Mouse (Mus musculus) heart, embryonic 11.5 days (tissue): Measurements from ENCODE around the gene Gm13694. TPM values are rescaled to one million over a fixed set of nuclear protein-coding genes. Genes with fewer than 3 reads are reported as not detected.
A peak's percentile ranks its signal among the peaks of the same experiment; 100 is the strongest.

Experiments
- ATAC-seq: fragments of 200-750 bp; cut with Nextera tagmentation; replicated peaks from 2 replicates; pipeline ENCODE4 v1.8.0; 2017; ENCODE audit warnings: moderate library complexity; ENCODE audit not compliant: insufficient number of reproducible peaks, low FRiP score, low TSS enrichment
- H3K27ac ChIP-seq: fragments of 300-500 bp; sonication (generic); 2 replicates; pipeline ENCODE4 v1.5.1; 2014; ENCODE audit warnings: mild to moderate bottlenecking, low read depth, low read length
- H3K27me3 ChIP-seq: fragments of 300-500 bp; sonication (generic); 2 replicates; pipeline ENCODE4 v1.6.1; 2014; ENCODE audit warnings: mild to moderate bottlenecking, low read length, mixed read lengths; ENCODE audit not compliant: control insufficient read depth, insufficient read depth
- H3K36me3 ChIP-seq: fragments of 300-500 bp; sonication (generic); 2 replicates; pipeline ENCODE4 v1.6.1; 2014; ENCODE audit warnings: mild to moderate bottlenecking, low read length, moderate library complexity, mixed read lengths; ENCODE audit not compliant: control insufficient read depth, insufficient read depth
- H3K4me1 ChIP-seq: fragments of 300-500 bp; sonication (generic); 2 replicates; pipeline ENCODE4 v1.6.1; 2014; ENCODE audit warnings: low read length; ENCODE audit not compliant: control insufficient read depth, insufficient read depth
- H3K4me2 ChIP-seq: fragments of 300-500 bp; sonication (generic); 2 replicates; pipeline ENCODE4 v1.6.1; 2014; ENCODE audit warnings: mild to moderate bottlenecking, moderate library complexity
- H3K4me3 ChIP-seq: fragments of 300-500 bp; sonication (generic); 2 replicates; pipeline ENCODE4 v1.5.1; 2014; ENCODE audit warnings: low read depth, low read length
- H3K9ac ChIP-seq: fragments of 300-500 bp; sonication (generic); 2 replicates; pipeline ENCODE4 v1.6.1; 2014; ENCODE audit warnings: mild to moderate bottlenecking, low read depth, low read length, moderate library complexity
- H3K9me3 ChIP-seq: fragments of 300-500 bp; sonication (generic); replicated peaks from 2 replicates; pipeline ENCODE4 v1.6.1; 2016; ENCODE audit warnings: low read length; ENCODE audit not compliant: control insufficient read depth
- WGBS: fragments of 180-500 bp; shearing (Covaris S2); extraction: QIAGEN DNeasy Blood & Tissue Kit; methylation state at CpG from one replicate; pipeline ENCODE4 v1.1.7; 2014; ENCODE audit not compliant: insufficient replicate concordance; 5-methylcytosine and 5-hydroxymethylcytosine counted together
- polyA plus RNA-seq: library from polyadenylated mRNA; unstranded; fragments of >200 nt; fragmentation: Nextera tagmentation; extraction: Ambion mirVana; gene quantifications from 2 replicates; pipeline ENCODE4 v1.2.1, GENCODE M21; 2014

Gm13694 gene
- polyA plus RNA-seq, 1 experiment from 2014 or later, result not detected

DNA sequence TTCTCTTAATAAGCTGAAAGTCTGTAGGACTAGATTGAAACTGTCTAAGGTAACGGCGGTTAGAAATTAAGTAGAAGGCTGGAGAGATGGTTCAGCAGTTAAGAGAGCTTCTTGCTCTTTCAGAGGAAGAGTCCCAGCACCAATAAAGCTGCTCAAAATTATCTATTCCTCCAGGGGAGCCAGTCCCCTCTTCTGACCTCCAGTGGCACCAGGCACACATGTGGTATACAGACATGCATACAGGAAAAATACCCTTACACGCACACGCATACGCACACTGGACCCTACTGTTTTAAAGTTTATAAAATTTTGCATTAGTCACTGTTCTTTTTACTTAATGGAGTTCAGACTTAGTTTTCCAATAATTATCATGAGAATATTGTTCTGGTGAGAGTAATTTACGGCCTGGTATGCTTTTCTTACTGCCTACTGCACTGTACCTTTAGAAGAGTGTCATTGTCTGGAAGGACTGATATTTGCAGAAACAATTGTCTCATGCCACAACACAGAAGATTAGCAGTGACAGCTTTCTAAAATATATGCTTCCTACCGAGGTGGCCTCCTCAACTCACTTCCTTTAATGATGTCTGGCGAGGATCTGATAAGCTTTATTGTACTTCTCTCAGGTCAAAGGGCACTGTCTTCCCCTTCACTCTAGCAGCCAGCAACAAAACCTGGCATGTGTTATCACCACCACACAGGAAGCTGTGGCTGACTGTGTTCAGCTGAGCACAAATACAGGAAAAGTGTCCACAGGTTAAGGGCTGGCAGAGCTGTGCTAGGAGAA is 41.0 kb downstream of the Gm13694 start:
- H3K9ac ChIP-seq, result no peak overlapping the region

DNA sequence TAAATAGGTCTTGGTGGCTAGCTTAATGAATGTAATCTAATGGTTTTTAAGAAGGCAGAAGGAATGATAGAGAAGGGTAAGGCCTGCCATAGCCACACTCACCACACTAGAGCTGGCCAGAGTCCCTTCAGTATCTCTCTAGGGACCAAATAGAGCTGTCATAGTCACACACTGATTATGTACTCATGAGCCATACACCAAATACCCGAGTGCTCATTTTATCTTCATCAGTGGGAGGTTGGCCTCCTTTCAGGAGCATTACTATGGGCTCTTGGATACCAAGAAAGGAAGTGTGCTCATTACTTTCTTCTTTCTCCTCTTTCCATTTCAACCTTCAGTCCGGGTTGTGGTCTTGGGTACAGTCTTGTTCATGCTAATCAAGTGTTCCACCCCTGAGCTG is 43.2 kb downstream of the Gm13694 start:
- 68% methylated on average over 2 of the region's 2 CpGs for WGBS
- Histone ChIP-seq H3K9me3 (no peaks in the 10 kb centered on the region), H3K27me3 (no peaks in the 10 kb centered on the region), H3K4me3 (no peak overlapping the region), H3K4me1 (peaks cover 14% of the 10 kb centered on the region), H3K9ac (no peak overlapping the region), H3K4me2 (no peak overlapping the region), H3K36me3 (no peaks in the 10 kb centered on the region), H3K27ac (no peak overlapping the region)
- no peak for ATAC-seq

More for the DNA sequence above, 41.0 kb downstream of the Gm13694 start:
- no peak overlapping the region for H3K4me3 ChIP-seq
- H3K27ac ChIP-seq, result 0 out of 2 replicates have a peak overlapping the region, but pooled peaks have one; percentile 54
- H3K9me3 ChIP-seq, result no peaks in the 10 kb centered on the region
- WGBS, result 62% methylated on average over 8 of the region's 8 CpGs
- no peak overlapping the region for H3K4me2 ChIP-seq
- peaks cover 14% of the 10 kb centered on the region for H3K4me1 ChIP-seq
- no peak for ATAC-seq
- no peaks in the 10 kb centered on the region for H3K27me3 ChIP-seq
- H3K36me3 ChIP-seq, result no peaks in the 10 kb centered on the region

DNA sequence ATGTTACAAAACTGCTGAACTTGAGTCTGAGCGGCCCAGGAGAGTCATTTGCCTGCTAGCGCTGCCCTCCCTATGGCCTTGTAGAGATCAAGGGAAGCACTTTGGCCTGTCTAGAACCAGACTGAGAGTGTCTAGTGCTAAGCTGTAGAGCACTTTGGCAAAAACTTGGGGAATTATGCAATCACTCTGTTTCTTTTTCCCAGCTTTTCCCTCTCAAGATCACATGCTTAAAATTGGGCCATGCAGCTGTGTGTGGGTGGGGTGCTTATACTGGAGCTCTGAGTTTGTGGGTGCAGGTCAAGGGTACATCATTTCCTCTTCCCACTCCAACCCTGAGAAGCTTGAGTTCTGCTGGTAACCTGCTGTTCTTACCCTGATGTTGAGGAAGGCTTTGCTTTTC is 44.2 kb downstream of the Gm13694 start:
- ATAC-seq, result no peak
- Histone ChIP-seq H3K36me3 (no peaks in the 10 kb centered on the region), H3K4me1 (peaks cover 14% of the 10 kb centered on the region), H3K27me3 (no peaks in the 10 kb centered on the region), H3K4me2 (no peak overlapping the region), H3K4me3 (no peak overlapping the region), H3K9ac (no peak overlapping the region), H3K27ac (no peak overlapping the region), H3K9me3 (no peaks in the 10 kb centered on the region)
- 82% methylated on average over 2 of the region's 2 CpGs for WGBS

DNA sequence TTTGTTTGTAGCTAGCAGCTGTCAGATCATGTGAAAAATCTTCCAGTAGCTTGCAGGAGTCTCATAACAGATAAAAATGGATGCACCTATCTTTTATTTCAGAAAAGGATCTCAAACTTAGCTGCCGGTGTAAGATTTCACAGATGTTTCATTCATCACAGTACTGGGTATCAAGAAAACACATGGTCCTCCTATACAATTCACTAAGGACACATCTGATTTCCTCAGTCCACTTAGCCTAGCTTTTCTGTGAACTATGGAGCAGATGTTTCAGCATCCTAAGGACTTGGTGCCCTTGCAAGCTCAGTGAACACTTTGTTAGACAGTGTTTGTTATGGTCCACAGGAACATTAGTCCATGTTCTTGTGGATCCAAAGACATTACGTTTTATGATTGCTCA is 44.6 kb downstream of the Gm13694 start:
- Histone ChIP-seq H3K4me2 (no peak overlapping the region), H3K36me3 (no peaks in the 10 kb centered on the region), H3K27me3 (no peaks in the 10 kb centered on the region), H3K27ac (no peak overlapping the region), H3K4me1 (peaks cover 9% of the 10 kb centered on the region), H3K9me3 (no peaks in the 10 kb centered on the region), H3K4me3 (no peak overlapping the region), H3K9ac (no peak overlapping the region)
- no peak for ATAC-seq
- 73% methylated on average over 2 of the region's 2 CpGs for WGBS

DNA sequence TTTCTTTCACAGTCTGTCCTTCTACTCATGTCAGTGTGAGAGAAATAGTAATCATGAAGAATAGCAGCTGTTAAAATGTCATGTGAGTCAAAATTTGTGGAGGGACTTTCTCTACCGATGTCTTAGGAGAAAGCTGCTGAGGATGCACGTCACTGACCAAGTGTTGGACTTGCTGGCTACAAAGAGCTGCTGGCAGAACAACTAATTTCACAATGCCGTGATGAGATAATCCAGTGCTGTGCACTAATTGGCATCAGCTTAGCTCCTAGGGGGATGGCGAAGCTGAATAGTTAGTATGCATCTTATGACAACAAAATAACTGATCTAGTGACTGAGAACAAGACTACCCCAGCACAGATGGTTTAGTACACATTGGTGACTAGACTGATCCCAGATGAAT is 46.5 kb downstream of the Gm13694 start:
- no peaks in the 10 kb centered on the region for H3K4me1 ChIP-seq
- H3K9me3 ChIP-seq, result no peaks in the 10 kb centered on the region
- H3K4me3 ChIP-seq, result no peak overlapping the region
- H3K9ac ChIP-seq, result no peak overlapping the region
- no peak overlapping the region for H3K4me2 ChIP-seq
- H3K27ac ChIP-seq, result no peak overlapping the region
- no peaks in the 10 kb centered on the region for H3K27me3 ChIP-seq
- H3K36me3 ChIP-seq, result no peaks in the 10 kb centered on the region
- 71% methylated on average over 4 of the region's 4 CpGs for WGBS
- ATAC-seq, result no peak

Other genes with a start within 250 kb of the Gm13694 start
- 2.8 and 4.0 TPM in 2 replicates for gene Fam171b, start 166.3 kb upstream of the Gm13694 start, polyA plus RNA-seq
- gene Zswim2, start 37.7 kb upstream of the Gm13694 start, polyA plus RNA-seq, result not detected in 2 replicates
- not detected in 2 replicates for gene Gm13698, start 23.2 kb upstream of the Gm13694 start, polyA plus RNA-seq
- gene Gm13693, start 17.4 kb upstream of the Gm13694 start, polyA plus RNA-seq, result not detected in 2 replicates
- gene Gm13695, start 11.6 kb upstream of the Gm13694 start, polyA plus RNA-seq, result not detected in 2 replicates
- gene Gm13696, start 5.8 kb upstream of the Gm13694 start, polyA plus RNA-seq, result not detected in 2 replicates
- gene Gm13697, start 5.8 kb downstream of the Gm13694 start, polyA plus RNA-seq, result not detected in 2 replicates
- gene Gm13691, start 11.6 kb downstream of the Gm13694 start, polyA plus RNA-seq, result not detected in 2 replicates